Mouse (Mus musculus) forebrain, embryonic 11.5 days (tissue): ENCODE measurements at regions not wholly inside any gene's neighbourhood (a gene's known extent, or its start where the extent isn't known, plus 50 kb on each side); places are given as distances from the start of the nearest gene placed in this dataset.

Source experiments
- ATAC-seq: fragments of 200-750 bp; cut with Nextera tagmentation; replicated peaks from 2 replicates; pipeline ENCODE4 v1.8.0; 2017; ENCODE audit warnings: moderate TSS enrichment; ENCODE audit not compliant: low FRiP score
- DNase-seq: peaks from one replicate; pipeline ENCODE4 v3.0.0-alpha.2; 2017; ENCODE audit warnings: low spot score
- H3K27ac ChIP-seq: fragments of 300-500 bp; sonication (generic); 2 replicates; pipeline ENCODE4 v1.5.1; 2014; ENCODE audit warnings: low read depth, low read length
- H3K27me3 ChIP-seq: fragments of 300-500 bp; sonication (generic); 2 replicates; pipeline ENCODE4 v1.6.1; 2014; ENCODE audit warnings: mild to moderate bottlenecking, low read length, mixed read lengths; ENCODE audit not compliant: control insufficient read depth, insufficient read depth
- H3K36me3 ChIP-seq: fragments of 300-500 bp; sonication (generic); 2 replicates; pipeline ENCODE4 v1.6.1; 2014; ENCODE audit warnings: mild to moderate bottlenecking, low read length, moderate library complexity, mixed read lengths; ENCODE audit not compliant: control insufficient read depth, insufficient read depth
- H3K4me1 ChIP-seq: fragments of 300-500 bp; sonication (generic); replicated peaks from 2 replicates; pipeline ENCODE4 v1.6.1; 2014; ENCODE audit warnings: low read length, mixed read lengths; ENCODE audit not compliant: control insufficient read depth, insufficient read depth
- H3K4me2 ChIP-seq: fragments of 300-500 bp; sonication (generic); 2 replicates; pipeline ENCODE4 v1.6.1; 2014; ENCODE audit warnings: low read depth, mild to moderate bottlenecking, low read length, moderate library complexity, mixed read lengths; ENCODE audit not compliant: severe bottlenecking
- H3K4me3 ChIP-seq: fragments of 300-500 bp; sonication (generic); 2 replicates; pipeline ENCODE4 v1.5.1; 2014; ENCODE audit warnings: low read depth, low read length
- H3K9ac ChIP-seq: fragments of 300-500 bp; sonication (generic); 2 replicates; pipeline ENCODE4 v1.6.1; 2014; ENCODE audit warnings: low read length
- H3K9me3 ChIP-seq: fragments of 300-500 bp; sonication (generic); 2 replicates; pipeline ENCODE4 v1.6.1; 2016; ENCODE audit warnings: low read length, mixed read lengths; ENCODE audit not compliant: control insufficient read depth
- whole genome bisulfite sequencing: fragments of 180-500 bp; shearing (Covaris S2); extraction: QIAGEN DNeasy Blood & Tissue Kit; methylation state at CpG from one replicate; pipeline ENCODE4 v1.1.7; 2014; 5-methylcytosine and 5-hydroxymethylcytosine counted together

GRCm38 (mm10) chr12:92004391-92005094 lies 155.6 kb upstream of the Sel1l start:
- WGBS, result 50% methylated on average over 12 of the region's 12 CpGs
- Histone ChIP-seq H3K9me3 (no peaks in the 10 kb centered on the region), H3K4me1 (no peaks in the 10 kb centered on the region), H3K4me2 (no peak overlapping the region), H3K27ac (no peak overlapping the region; the same call in 1 of the 2 replicates), H3K36me3 (no peaks in the 10 kb centered on the region), H3K27me3 (no peaks in the 10 kb centered on the region), H3K4me3 (no peak overlapping the region), H3K9ac (no peak overlapping the region)
- ATAC-seq (peak; percentile 69), DNase-seq (no peak)

- DNase-seq, result no peak
- 92% methylated on average over 2 of the region's 2 CpGs for WGBS
- H3K27me3 ChIP-seq, result no peaks in the 10 kb centered on the region
Measured at GRCm38 (mm10) chr12:91999031-91999430, 150.1 kb upstream of the Sel1l start.

GRCm38 (mm10) chr12:91997404-91997803 lies 148.4 kb upstream of the Sel1l start:
- DNase-seq, result no peak

More at GRCm38 (mm10) chr12:91999031-91999430, 150.1 kb upstream of the Sel1l start:
- no peak overlapping the region for H3K4me2 ChIP-seq
- no peak overlapping the region for H3K27ac ChIP-seq
- no peaks in the 10 kb centered on the region for H3K36me3 ChIP-seq
- no peaks in the 10 kb centered on the region for H3K4me1 ChIP-seq
- ATAC-seq, result no peak
- no peaks in the 10 kb centered on the region for H3K9me3 ChIP-seq
- H3K9ac ChIP-seq, result no peak overlapping the region
- H3K4me3 ChIP-seq, result no peak overlapping the region

GRCm38 (mm10) chr12:91995545-91995944 lies 146.6 kb upstream of the Sel1l start:
- Histone ChIP-seq H3K4me1 (no peaks in the 10 kb centered on the region), H3K9me3 (no peaks in the 10 kb centered on the region), H3K4me2 (no peak overlapping the region), H3K27me3 (no peaks in the 10 kb centered on the region), H3K4me3 (no peak overlapping the region), H3K9ac (no peak overlapping the region), H3K36me3 (no peaks in the 10 kb centered on the region), H3K27ac (no peak overlapping the region)
- no peak for DNase-seq
- 81% methylated on average over 2 of the region's 2 CpGs for WGBS
- no peak for ATAC-seq

More at GRCm38 (mm10) chr12:91997404-91997803, 148.4 kb upstream of the Sel1l start:
- no peaks in the 10 kb centered on the region for H3K9me3 ChIP-seq
- H3K9ac ChIP-seq, result no peak overlapping the region
- WGBS, result 33% methylated on average over 1 of the region's 1 CpGs
- no peaks in the 10 kb centered on the region for H3K27me3 ChIP-seq
- 0 out of 2 replicates have a peak, but pooled peaks have one; percentile 21 for ATAC-seq
- no peak overlapping the region for H3K4me3 ChIP-seq
- no peak overlapping the region for H3K27ac ChIP-seq
- H3K36me3 ChIP-seq, result no peaks in the 10 kb centered on the region
- H3K4me1 ChIP-seq, result no peaks in the 10 kb centered on the region
- H3K4me2 ChIP-seq, result no peak overlapping the region

- H3K9ac ChIP-seq, result no peak overlapping the region
Measured at GRCm38 (mm10) chr12:91986448-91986847, 137.5 kb upstream of the Sel1l start.

GRCm38 (mm10) chr12:91980321-91980720 lies 131.4 kb upstream of the Sel1l start:
- H3K36me3 ChIP-seq, result no peaks in the 10 kb centered on the region
- H3K9me3 ChIP-seq, result no peaks in the 10 kb centered on the region
- no peak for ATAC-seq
- H3K4me1 ChIP-seq, result no peaks in the 10 kb centered on the region
- H3K27me3 ChIP-seq, result no peaks in the 10 kb centered on the region
- H3K9ac ChIP-seq, result no peak overlapping the region
- H3K4me2 ChIP-seq, result no peak overlapping the region
- WGBS, result 67% methylated on average over 7 of the region's 7 CpGs
- no peak overlapping the region for H3K4me3 ChIP-seq
- H3K27ac ChIP-seq, result no peak overlapping the region
- DNase-seq, result no peak

More at GRCm38 (mm10) chr12:91986448-91986847, 137.5 kb upstream of the Sel1l start:
- no peak overlapping the region for H3K27ac ChIP-seq
- no peak overlapping the region for H3K4me3 ChIP-seq
- no peak overlapping the region for H3K4me2 ChIP-seq
- ATAC-seq (no peak), DNase-seq (no peak)
- no peaks in the 10 kb centered on the region for H3K9me3 ChIP-seq
- no peaks in the 10 kb centered on the region for H3K27me3 ChIP-seq
- no peaks in the 10 kb centered on the region for H3K4me1 ChIP-seq
- WGBS, result 92% methylated on average over 4 of the region's 4 CpGs
- H3K36me3 ChIP-seq, result no peaks in the 10 kb centered on the region

GRCm38 (mm10) chr12:91971045-91971444 lies 122.1 kb upstream of the Sel1l start:
- Histone ChIP-seq H3K4me2 (no peak overlapping the region), H3K9ac (no peak overlapping the region), H3K4me3 (no peak overlapping the region), H3K27me3 (no peaks in the 10 kb centered on the region), H3K36me3 (no peaks in the 10 kb centered on the region), H3K9me3 (no peaks in the 10 kb centered on the region), H3K27ac (no peak overlapping the region), H3K4me1 (no peaks in the 10 kb centered on the region)
- ATAC-seq (no peak), DNase-seq (no peak)
- 48% methylated on average over 1 of the region's 1 CpGs for WGBS

GRCm38 (mm10) chr12:91965937-91966336 lies 117.0 kb upstream of the Sel1l start:
- Histone ChIP-seq H3K27me3 (no peaks in the 10 kb centered on the region), H3K4me3 (no peak overlapping the region), H3K9ac (no peak overlapping the region), H3K9me3 (no peaks in the 10 kb centered on the region), H3K36me3 (no peaks in the 10 kb centered on the region), H3K4me1 (no peaks in the 10 kb centered on the region), H3K27ac (no peak overlapping the region), H3K4me2 (no peak overlapping the region)
- no peak for DNase-seq
- WGBS, result 95% methylated on average over 1 of the region's 1 CpGs
- no peak for ATAC-seq

GRCm38 (mm10) chr12:91963239-91963638 lies 114.3 kb upstream of the Sel1l start:
- no peak overlapping the region for H3K4me2 ChIP-seq
- DNase-seq (no peak), ATAC-seq (no peak)
- no peak overlapping the region for H3K4me3 ChIP-seq
- H3K9me3 ChIP-seq, result no peaks in the 10 kb centered on the region
- no peaks in the 10 kb centered on the region for H3K27me3 ChIP-seq
- H3K36me3 ChIP-seq, result no peaks in the 10 kb centered on the region
- no peak overlapping the region for H3K27ac ChIP-seq
- 81% methylated on average over 5 of the region's 5 CpGs for WGBS
- no peak overlapping the region for H3K9ac ChIP-seq
- H3K4me1 ChIP-seq, result no peaks in the 10 kb centered on the region
